Mouse (Mus musculus) kidney, embryonic 15.5 days (tissue): ENCODE results near the gene Cfdp1. TPM values are rescaled to one million over a fixed set of nuclear protein-coding genes. Genes with fewer than 3 reads are reported as not detected.
A peak's percentile ranks its signal among the peaks of the same experiment; 100 is the strongest.

Experiments
- ATAC-seq: fragments of 200-750 bp; cut with Nextera tagmentation; replicated peaks from 2 replicates; pipeline ENCODE4 v1.8.0; 2017; ENCODE audit warnings: moderate TSS enrichment; ENCODE audit not compliant: low FRiP score
- H3K27ac ChIP-seq: fragments of 300-500 bp; sonication (generic); 2 replicates; pipeline ENCODE4 v1.5.1; 2015; ENCODE audit warnings: mild to moderate bottlenecking, inconsistent platforms
- H3K27me3 ChIP-seq: fragments of 300-500 bp; sonication (generic); 2 replicates; pipeline ENCODE4 v1.6.1; 2015; ENCODE audit warnings: inconsistent platforms
- H3K36me3 ChIP-seq: fragments of 300-500 bp; sonication (generic); 2 replicates; pipeline ENCODE4 v1.6.1; 2015; ENCODE audit warnings: inconsistent platforms
- H3K4me1 ChIP-seq: fragments of 300-500 bp; sonication (generic); 2 replicates; pipeline ENCODE4 v1.6.1; 2015; ENCODE audit warnings: inconsistent platforms
- H3K4me2 ChIP-seq: fragments of 300-500 bp; sonication (generic); 2 replicates; pipeline ENCODE4 v1.6.1; 2015; ENCODE audit warnings: moderate library complexity, mild to moderate bottlenecking, inconsistent platforms
- H3K4me3 ChIP-seq: fragments of 300-500 bp; sonication (generic); replicated peaks from 2 replicates; pipeline ENCODE4 v1.5.1; 2015; ENCODE audit warnings: mild to moderate bottlenecking, inconsistent platforms
- H3K9ac ChIP-seq: fragments of 300-500 bp; sonication (generic); 2 replicates; pipeline ENCODE4 v1.6.1; 2015; ENCODE audit warnings: mild to moderate bottlenecking, inconsistent platforms
- H3K9me3 ChIP-seq: fragments of 300-500 bp; sonication (generic); replicated peaks from 2 replicates; pipeline ENCODE4 v1.6.1; 2016; ENCODE audit warnings: inconsistent platforms
- whole genome bisulfite sequencing: fragments of 180-500 bp; shearing (Covaris S2); methylation state at CpG from one replicate; pipeline ENCODE4 v1.1.7; 2015; ENCODE audit warnings: mixed read lengths; 5-methylcytosine and 5-hydroxymethylcytosine counted together
- polyA plus RNA-seq: library from polyadenylated mRNA; unstranded; fragments of >200 nt; fragmentation: Nextera tagmentation; extraction: Ambion mirVana; gene quantifications from 2 replicates; pipeline ENCODE4 v1.2.1, GENCODE M21; 2015

Gene Cfdp1
- polyA plus RNA-seq, 1 experiment from 2014 or later = 233 TPM

DNA sequence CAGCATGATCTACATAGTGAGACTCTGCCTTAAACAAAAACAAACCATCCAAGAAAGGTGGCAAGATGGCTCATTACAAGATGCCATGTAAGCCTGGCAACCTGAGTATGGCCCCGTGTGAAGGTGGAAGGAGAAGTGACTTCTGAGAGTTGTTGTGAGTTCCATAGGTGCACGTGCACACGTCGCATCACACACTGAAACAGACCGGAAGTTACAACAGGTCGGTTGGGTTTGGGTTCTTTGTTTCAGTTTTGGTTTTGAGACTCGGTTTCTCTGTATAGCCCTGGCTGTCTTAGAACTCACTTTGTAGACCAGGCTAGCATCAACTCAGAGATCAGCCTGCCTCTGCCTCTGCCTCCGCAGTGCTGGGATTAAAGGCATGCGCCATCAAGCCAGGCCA is 40.3 kb downstream of the Cfdp1 start:
- H3K4me1 ChIP-seq = no peaks in the 10 kb centered on the region
- no peaks in the 10 kb centered on the region for H3K9me3 ChIP-seq
- H3K36me3 ChIP-seq = peaks cover 41% of the 10 kb centered on the region
- no peak overlapping the region for H3K27ac ChIP-seq
- no peak overlapping the region for H3K4me3 ChIP-seq
- no peak overlapping the region for H3K9ac ChIP-seq
- ATAC-seq = no peak
- H3K27me3 ChIP-seq = no peaks in the 10 kb centered on the region
- H3K4me2 ChIP-seq = no peak overlapping the region
- WGBS = 94% methylated on average over 9 of the region's 9 CpGs

DNA sequence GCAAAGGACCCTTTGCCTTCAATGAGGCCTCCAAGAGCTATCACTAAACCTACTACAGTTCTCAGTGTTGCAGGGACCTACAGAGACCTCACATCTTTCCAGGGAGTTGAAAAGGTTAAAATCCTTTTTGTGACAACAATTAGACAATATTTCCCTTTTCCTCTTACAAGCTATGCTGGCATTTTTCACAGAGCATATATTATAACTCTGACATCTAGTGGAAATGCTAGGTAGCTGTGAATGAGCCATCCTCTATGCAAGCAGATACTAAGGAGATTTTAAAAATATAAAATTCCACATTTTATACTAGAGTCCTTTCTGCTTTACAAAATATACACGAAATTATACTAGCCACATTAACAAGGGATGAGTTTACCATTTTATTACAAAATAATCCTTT is 41.3 kb downstream of the Cfdp1 start:
- Histone ChIP-seq H3K27ac (no peak overlapping the region), H3K4me3 (no peak overlapping the region), H3K36me3 (peaks cover 36% of the 10 kb centered on the region), H3K9me3 (no peaks in the 10 kb centered on the region), H3K9ac (no peak overlapping the region), H3K4me1 (no peaks in the 10 kb centered on the region), H3K27me3 (no peaks in the 10 kb centered on the region), H3K4me2 (no peak overlapping the region)
- WGBS = 79% methylated on average over 1 of the region's 1 CpGs
- no peak for ATAC-seq

DNA sequence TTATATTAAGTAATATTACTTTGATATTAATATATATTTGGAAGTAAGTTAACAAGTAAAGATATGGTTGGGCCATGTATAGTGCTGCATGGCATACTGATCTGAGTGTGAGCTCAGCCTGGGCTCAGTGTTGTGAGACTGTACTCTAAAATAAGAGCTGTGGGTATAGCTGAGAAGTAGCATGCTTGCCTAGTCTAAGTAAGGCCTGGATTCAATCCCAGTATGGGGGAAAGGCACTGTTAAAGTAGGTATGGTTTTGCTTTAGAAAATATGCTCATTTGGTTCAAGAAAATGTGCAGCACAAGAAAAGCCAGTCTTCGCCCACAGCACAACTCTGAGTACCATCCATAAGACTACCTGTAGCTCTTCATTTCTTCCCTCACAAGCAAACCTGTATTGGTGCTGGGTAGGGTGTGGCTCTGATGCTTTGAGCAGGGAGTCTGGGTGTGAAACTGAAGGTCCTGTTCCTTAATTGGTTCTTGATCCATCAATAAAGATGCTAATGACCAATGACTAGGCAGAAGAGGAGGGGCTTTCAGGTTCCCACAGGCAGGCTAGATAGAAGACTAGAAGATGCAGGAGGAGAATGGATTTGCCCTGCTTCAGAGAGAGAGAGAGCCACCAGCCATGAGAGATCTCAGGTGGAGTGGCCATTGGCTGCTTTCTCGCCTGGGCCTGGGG is 43.3 kb downstream of the Cfdp1 start:
- H3K4me1 ChIP-seq = no peaks in the 10 kb centered on the region
- H3K9ac ChIP-seq = no peak overlapping the region

DNA sequence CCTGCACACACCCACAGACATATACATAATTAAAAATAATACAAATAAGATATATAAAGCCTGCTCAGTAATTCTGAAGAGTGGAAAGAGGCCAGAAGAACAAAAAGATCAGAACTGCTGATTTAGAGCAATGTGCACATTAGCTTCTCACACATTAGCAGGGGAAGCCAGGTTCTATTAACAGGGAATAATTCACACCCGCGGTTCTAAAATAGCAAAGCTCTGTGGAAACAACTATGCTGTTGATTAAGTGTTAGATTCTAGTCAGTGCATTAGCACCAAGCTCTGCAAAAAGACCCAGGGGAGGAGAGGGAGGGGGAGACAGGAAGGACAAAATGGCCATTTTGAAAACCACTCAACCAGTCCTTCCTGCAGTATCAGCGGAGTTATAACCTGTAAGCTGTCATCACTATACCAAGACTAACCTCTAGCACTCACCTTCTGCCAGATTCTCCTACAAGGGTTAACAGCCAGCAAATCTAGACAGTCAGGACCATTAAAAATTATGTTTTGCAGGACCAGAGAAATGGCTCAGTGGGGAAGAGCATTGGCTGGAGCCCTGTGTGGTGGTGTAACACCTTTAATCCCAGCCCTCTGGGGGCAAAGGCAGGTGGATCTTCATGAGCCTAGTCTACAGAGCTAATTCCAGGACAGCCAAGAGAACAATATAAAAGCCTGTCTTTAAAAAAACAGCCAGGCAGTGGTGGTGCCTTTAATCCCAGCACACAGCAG is 45.0 kb downstream of the Cfdp1 start:
- Histone ChIP-seq H3K4me2 (no peak overlapping the region), H3K4me1 (0 out of 2 replicates have a peak, but pooled peaks cover under 1% of the 10 kb centered on the region), H3K9ac (no peak overlapping the region), H3K4me3 (no peak overlapping the region), H3K27ac (no peak overlapping the region), H3K9me3 (no peaks in the 10 kb centered on the region), H3K27me3 (no peaks in the 10 kb centered on the region), H3K36me3 (peaks cover 23% of the 10 kb centered on the region)
- 76% methylated on average over 3 of the region's 3 CpGs for WGBS
- no peak for ATAC-seq

More for the DNA sequence above, 43.3 kb downstream of the Cfdp1 start:
- no peak for ATAC-seq
- Histone ChIP-seq H3K4me3 (no peak overlapping the region), H3K36me3 (peaks cover 30% of the 10 kb centered on the region), H3K4me2 (no peak overlapping the region), H3K27ac (no peak overlapping the region), H3K9me3 (no peaks in the 10 kb centered on the region), H3K27me3 (no peaks in the 10 kb centered on the region)
- 76% methylated on average over 2 of the region's 2 CpGs for WGBS

DNA sequence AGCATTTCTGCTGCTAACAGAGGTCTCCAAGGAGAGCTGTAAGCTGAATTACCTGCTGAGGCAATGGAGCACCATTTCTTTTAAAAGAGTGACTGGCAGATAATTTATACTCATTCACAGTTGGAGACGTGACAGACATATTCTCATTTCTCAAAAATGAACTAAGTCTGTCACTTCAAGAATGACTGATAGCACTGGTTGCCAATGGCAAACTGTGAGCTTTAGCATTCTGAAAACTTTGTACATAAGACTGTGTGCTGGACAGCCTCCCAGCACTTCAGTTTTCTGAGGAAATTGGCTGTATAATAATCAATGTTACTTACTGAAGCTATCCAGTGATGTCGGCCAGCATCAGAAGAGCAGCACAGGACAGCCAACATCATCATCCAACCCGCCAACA is 46.1 kb downstream of the Cfdp1 start:
- ATAC-seq = no peak
- H3K4me1 ChIP-seq = peaks cover 11% of the 10 kb centered on the region; the same call in 1 of the 2 replicates
- H3K27ac ChIP-seq = no peak overlapping the region
- 89% methylated on average over 3 of the region's 3 CpGs for WGBS
- no peak overlapping the region for H3K9ac ChIP-seq
- H3K27me3 ChIP-seq = no peaks in the 10 kb centered on the region
- H3K4me3 ChIP-seq = no peak overlapping the region
- no peaks in the 10 kb centered on the region for H3K9me3 ChIP-seq
- H3K36me3 ChIP-seq = peaks cover 21% of the 10 kb centered on the region
- H3K4me2 ChIP-seq = no peak overlapping the region

DNA sequence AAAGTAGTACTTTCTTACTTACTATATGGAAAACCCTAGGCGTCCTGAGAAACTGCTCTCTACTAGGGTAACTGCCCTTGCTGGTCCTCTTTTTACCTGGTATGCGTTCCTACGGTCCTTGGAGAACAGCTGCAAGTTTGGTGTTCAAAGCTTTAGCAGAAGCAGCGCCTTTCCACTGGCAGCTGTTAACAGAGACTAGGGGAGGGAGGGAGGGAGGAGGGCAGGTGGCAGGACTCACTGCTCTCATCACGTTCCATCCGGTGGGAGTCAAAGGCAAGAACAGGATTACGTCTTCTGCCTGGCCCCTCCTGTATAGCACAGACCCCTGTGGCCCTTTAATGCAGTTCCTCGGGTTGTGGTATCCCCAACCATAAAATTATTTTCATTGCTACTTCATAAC is 50.7 kb downstream of the Cfdp1 start:
- no peak overlapping the region for H3K4me2 ChIP-seq
- no peaks in the 10 kb centered on the region for H3K27me3 ChIP-seq
- H3K27ac ChIP-seq = peak overlapping the region; percentile 89
- H3K9me3 ChIP-seq = no peaks in the 10 kb centered on the region
- H3K9ac ChIP-seq = no peak overlapping the region
- 66% methylated on average over 8 of the region's 8 CpGs for WGBS
- ATAC-seq = no peak
- H3K36me3 ChIP-seq = peaks cover 22% of the 10 kb centered on the region
- no peak overlapping the region for H3K4me3 ChIP-seq
- H3K4me1 ChIP-seq = peaks cover 38% of the 10 kb centered on the region

DNA sequence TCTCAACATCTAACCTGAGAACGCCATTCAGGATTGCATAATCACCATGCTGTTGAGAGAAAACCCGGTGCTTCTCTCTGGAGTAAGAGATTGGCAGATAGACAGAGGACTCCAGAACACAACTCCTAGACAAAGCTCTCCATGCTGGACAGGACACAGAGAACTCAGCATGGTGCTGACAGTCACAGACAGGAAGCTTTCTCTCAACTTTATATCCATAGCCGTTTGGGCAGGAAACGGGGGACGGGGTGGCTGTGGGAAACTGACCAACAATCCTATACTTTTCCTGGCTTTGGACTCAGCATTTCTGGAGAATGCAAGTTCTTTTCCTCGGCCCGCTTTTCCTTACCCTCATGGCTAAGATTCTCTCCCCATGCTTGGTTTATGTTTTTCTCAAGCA is 51.8 kb downstream of the Cfdp1 start:
- WGBS = 58% methylated on average over 7 of the region's 7 CpGs

DNA sequence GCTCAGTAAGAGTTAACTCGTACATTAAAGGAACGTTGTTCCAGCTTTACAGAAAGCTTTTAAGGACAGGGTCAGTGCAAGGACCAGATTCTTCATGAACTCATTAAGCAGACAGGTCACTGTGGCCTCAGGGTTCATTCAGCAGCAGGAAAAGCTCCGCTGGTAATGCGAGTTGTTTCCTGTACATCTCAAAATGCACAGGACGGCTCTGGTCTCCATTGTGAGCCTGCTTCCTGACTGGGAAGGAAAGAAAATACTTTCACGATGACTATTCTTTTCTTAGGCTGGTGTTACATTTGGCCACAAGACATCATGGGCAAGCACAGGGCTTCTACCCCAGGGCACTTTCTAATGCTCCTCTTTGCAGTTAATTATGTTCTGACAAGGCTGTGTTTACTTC is 52.6 kb downstream of the Cfdp1 start:
- Histone ChIP-seq H3K36me3 (peaks cover 27% of the 10 kb centered on the region), H3K27ac (peak overlapping the region; percentile 89), H3K9me3 (no peaks in the 10 kb centered on the region), H3K4me3 (no peak overlapping the region), H3K4me2 (no peak overlapping the region), H3K4me1 (peaks cover 38% of the 10 kb centered on the region), H3K9ac (no peak overlapping the region), H3K27me3 (no peaks in the 10 kb centered on the region)
- 21% methylated on average over 6 of the region's 6 CpGs for WGBS
- ATAC-seq = 0 out of 2 replicates have a peak, but pooled peaks have one; percentile 47

More for the DNA sequence above, 51.8 kb downstream of the Cfdp1 start:
- H3K4me1 ChIP-seq = peaks cover 38% of the 10 kb centered on the region
- no peak overlapping the region for H3K4me2 ChIP-seq
- no peaks in the 10 kb centered on the region for H3K9me3 ChIP-seq
- peak overlapping the region; percentile 89 for H3K27ac ChIP-seq
- peaks cover 25% of the 10 kb centered on the region for H3K36me3 ChIP-seq
- H3K27me3 ChIP-seq = no peaks in the 10 kb centered on the region
- no peak overlapping the region for H3K9ac ChIP-seq
- ATAC-seq = 0 out of 2 replicates have a peak, but pooled peaks have one; percentile 33
- no peak overlapping the region for H3K4me3 ChIP-seq

DNA sequence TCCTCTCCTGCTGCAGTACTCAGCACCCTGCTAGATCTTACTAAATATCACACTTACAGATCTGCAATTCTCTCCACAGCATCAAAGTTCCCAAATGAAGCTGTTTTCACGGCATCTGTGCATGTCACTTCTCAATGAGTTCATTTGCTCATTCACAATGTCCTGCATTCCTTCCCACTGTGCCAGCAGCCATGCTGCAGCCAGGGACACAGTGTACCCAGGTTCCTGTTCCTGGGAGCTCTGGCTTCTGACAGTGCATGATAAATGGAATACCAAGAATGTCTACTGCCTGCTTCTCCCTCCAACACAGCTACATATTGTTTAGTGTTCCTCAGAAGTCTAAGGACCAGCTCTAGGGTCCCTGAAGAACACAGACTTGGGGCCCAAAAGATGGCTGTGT is 57.6 kb downstream of the Cfdp1 start:
- WGBS = 72% methylated on average over 1 of the region's 1 CpGs
- no peaks in the 10 kb centered on the region for H3K9me3 ChIP-seq
- no peak for ATAC-seq
- no peaks in the 10 kb centered on the region for H3K27me3 ChIP-seq
- no peak overlapping the region for H3K9ac ChIP-seq
- no peak overlapping the region for H3K4me3 ChIP-seq
- H3K36me3 ChIP-seq = peaks cover 12% of the 10 kb centered on the region; the same call in 1 of the 2 replicates
- peaks cover 14% of the 10 kb centered on the region for H3K4me1 ChIP-seq
- no peak overlapping the region for H3K4me2 ChIP-seq
- no peak overlapping the region for H3K27ac ChIP-seq

DNA sequence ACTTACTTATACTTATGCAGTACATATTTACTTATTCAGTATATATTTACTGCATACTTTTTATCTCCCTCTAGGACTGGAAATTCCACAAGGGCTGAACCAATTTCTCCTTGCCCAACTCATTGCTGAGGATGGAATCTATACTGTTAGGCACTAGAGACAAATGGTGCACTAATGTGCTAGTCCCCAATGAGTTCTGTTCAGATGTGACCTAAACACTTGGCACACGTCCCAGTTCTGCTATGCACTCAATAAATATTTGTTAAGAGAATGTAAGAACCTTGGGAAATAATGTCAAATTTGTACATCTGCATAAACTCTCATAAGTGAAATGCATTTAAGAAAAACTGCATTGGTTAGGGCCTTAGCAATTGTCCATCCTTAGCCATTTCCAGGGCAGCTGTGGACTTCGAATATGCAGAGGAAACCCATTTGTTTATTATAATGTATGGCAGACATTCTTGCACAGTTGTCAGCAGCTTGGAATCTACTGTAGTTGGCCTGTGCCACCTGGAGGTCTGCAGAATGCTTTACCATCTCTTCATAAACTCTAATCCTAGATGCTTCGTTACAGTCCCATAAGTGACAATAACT is 60.7 kb downstream of the Cfdp1 start:
- no peak for ATAC-seq
- Histone ChIP-seq H3K4me3 (no peak overlapping the region), H3K27me3 (no peaks in the 10 kb centered on the region), H3K9ac (no peak overlapping the region), H3K36me3 (peaks cover 16% of the 10 kb centered on the region; the same call in 1 of the 2 replicates), H3K27ac (no peak overlapping the region), H3K9me3 (no peaks in the 10 kb centered on the region), H3K4me2 (no peak overlapping the region), H3K4me1 (0 out of 2 replicates have a peak, but pooled peaks cover 5% of the 10 kb centered on the region)
- 71% methylated on average over 3 of the region's 3 CpGs for WGBS

DNA sequence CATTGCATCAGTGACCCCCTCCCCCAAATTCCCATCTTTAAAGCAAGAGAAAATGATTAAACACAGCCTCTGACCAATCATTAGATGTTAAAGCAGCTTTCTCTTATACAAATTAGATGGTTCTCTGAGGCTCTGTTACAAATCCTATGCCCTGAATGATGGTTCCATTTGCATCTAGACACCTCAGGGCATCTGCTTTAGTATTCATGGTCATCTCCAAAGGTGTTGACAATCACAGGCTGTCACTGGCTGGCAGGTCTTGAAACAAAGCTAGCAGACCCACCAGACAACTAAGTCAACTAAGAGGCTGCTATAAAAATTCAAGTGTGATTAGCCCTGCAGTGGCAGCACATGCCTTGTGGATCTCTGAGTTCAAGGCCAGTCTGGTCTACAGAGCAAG is 64.5 kb downstream of the Cfdp1 start:
- no peaks in the 10 kb centered on the region for H3K27me3 ChIP-seq
- H3K36me3 ChIP-seq = peaks cover 5% of the 10 kb centered on the region; the same call in 1 of the 2 replicates
- no peak overlapping the region for H3K9ac ChIP-seq
- peaks cover 22% of the 10 kb centered on the region for H3K4me1 ChIP-seq
- ATAC-seq = no peak
- H3K4me3 ChIP-seq = no peak overlapping the region
- no peak overlapping the region for H3K27ac ChIP-seq
- H3K4me2 ChIP-seq = no peak overlapping the region
- no peaks in the 10 kb centered on the region for H3K9me3 ChIP-seq

DNA sequence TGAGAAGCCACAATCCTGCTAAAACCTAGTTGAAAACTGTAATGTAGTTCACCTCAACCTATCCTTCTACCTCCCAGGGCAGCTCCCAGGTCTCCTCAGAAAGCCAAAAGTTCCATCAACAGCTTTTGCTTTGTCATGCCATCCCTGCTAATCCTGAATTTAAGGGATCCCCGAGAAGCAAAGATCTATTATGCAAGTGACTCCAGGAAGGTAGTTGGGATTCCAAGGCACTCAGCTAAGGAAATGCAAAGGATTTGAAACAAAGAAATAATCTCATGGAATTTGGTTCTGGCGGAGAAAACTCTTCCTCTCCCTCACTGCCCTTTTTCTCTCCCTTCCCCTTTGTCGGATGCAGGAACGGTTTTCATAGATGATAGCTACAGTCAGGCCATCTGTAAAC is 64.9 kb downstream of the Cfdp1 start:
- no peak overlapping the region for H3K27ac ChIP-seq
- no peak overlapping the region for H3K4me3 ChIP-seq
- no peaks in the 10 kb centered on the region for H3K9me3 ChIP-seq
- H3K27me3 ChIP-seq = no peaks in the 10 kb centered on the region
- peaks cover 5% of the 10 kb centered on the region; the same call in 1 of the 2 replicates for H3K36me3 ChIP-seq
- 45% methylated on average over 4 of the region's 4 CpGs for WGBS
- no peak overlapping the region for H3K9ac ChIP-seq
- no peak overlapping the region for H3K4me2 ChIP-seq
- ATAC-seq = no peak
- H3K4me1 ChIP-seq = peaks cover 22% of the 10 kb centered on the region
